Mouse (Mus musculus): ENCODE results near the gene Zbtb2. TPM values are rescaled to one million over a fixed set of nuclear protein-coding genes. Genes with fewer than 3 reads are reported as not detected.

Zbtb2 gene
- polyA plus RNA-seq, 1 experiment = 2.3 TPM

DNA sequence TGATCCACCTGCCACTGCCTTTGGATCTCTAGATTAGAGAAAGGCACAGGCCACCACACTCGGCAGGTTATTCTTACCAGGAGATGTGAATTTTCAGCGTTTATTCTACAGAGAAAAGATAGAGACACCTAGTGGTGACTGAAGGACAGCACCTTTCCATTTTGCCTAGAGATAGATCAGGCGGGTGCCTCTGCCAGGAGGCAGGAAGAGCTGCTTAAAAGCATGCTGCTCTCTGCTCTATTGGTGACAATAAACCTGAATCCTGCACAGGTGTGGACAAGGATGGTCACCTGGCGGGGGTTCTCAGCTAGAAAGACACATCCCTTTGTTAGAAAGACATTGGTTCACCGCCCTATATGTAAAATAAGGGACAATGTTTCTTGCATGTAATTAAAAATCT, 15.9 kb downstream of the Zbtb2 start:
- H3K4me1 ChIP-seq (ENCODE audit: control insufficient read depth, insufficient read depth, low read length) = no peaks in the 10 kb centered on the region
- TF ChIP-seq POLR2A (IDR thresholded peaks at IDR 0.05; ENCODE audit: control insufficient read depth, low read depth, low read length) (no peak), CTCF (IDR thresholded peaks at IDR 0.05; ENCODE audit: control insufficient read depth, insufficient read depth, insufficient replicate concordance, low read depth, low read length) (peak; percentile 14; the same call in 1 of the 2 replicates)
- H3K36me3 ChIP-seq (ENCODE audit: control insufficient read depth, insufficient read depth, low read length) = no peaks in the 10 kb centered on the region; the same call in 1 of the 2 replicates
- H3K4me3 ChIP-seq (ENCODE audit: control insufficient read depth, low read depth, low read length) = no peak overlapping the region
- H3K27me3 ChIP-seq (ENCODE audit: control insufficient read depth, insufficient read depth, low read length) = no peaks in the 10 kb centered on the region
- no peak overlapping the region for H3K27ac ChIP-seq (ENCODE audit: control insufficient read depth, insufficient read depth, low read depth, low read length)

DNA sequence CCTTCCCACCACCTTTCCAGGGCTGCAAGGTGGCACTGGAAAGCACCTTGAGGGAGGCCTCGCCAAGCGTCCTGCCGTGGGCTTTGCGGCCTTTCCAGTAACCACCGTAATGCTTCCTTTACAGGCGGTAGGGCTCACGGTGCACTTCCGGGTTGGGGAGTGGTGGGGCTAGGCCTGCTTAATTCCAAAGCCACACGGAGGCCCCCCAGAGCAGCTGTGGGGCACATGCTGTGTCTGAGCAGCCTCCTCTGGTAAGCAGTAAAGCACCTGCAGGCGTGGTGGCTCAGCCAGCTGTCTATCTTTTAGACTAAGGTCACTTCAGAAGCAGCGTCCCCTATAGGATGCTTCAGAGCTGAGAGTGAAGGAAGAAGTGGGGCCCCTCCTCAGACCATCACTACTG, 17.8 kb downstream of the Zbtb2 start:
- H3K27me3 ChIP-seq (ENCODE audit: control insufficient read depth, insufficient read depth, low read length) = no peaks in the 10 kb centered on the region
- TF ChIP-seq POLR2A (IDR thresholded peaks at IDR 0.05; ENCODE audit: control insufficient read depth, low read depth, low read length) = no peak
- H3K4me3 ChIP-seq (ENCODE audit: control insufficient read depth, low read depth, low read length) = no peak overlapping the region
- no peaks in the 10 kb centered on the region for H3K4me1 ChIP-seq (ENCODE audit: control insufficient read depth, insufficient read depth, low read length)
- no peak overlapping the region for H3K27ac ChIP-seq (ENCODE audit: control insufficient read depth, insufficient read depth, low read depth, low read length)
- no peaks in the 10 kb centered on the region; the same call in 1 of the 2 replicates for H3K36me3 ChIP-seq (ENCODE audit: control insufficient read depth, insufficient read depth, low read length)

GRCm38 (mm10) chr10:4364618-4365017, 23.3 kb downstream of the Zbtb2 start:
- no peak overlapping the region for H3K4me3 ChIP-seq (ENCODE audit: control insufficient read depth, low read depth, low read length)
- no peaks in the 10 kb centered on the region for H3K4me1 ChIP-seq (ENCODE audit: control insufficient read depth, insufficient read depth, low read length)
- no peak overlapping the region for H3K27ac ChIP-seq (ENCODE audit: control insufficient read depth, insufficient read depth, low read depth, low read length)
- H3K27me3 ChIP-seq (ENCODE audit: control insufficient read depth, insufficient read depth, low read length) = no peaks in the 10 kb centered on the region
- TF ChIP-seq POLR2A (IDR thresholded peaks at IDR 0.05; ENCODE audit: control insufficient read depth, low read depth, low read length) (no peak), CTCF (IDR thresholded peaks at IDR 0.05; ENCODE audit: control insufficient read depth, insufficient read depth, insufficient replicate concordance, low read depth, low read length) (no peak)
- no peaks in the 10 kb centered on the region for H3K36me3 ChIP-seq (ENCODE audit: control insufficient read depth, insufficient read depth, low read length)

DNA sequence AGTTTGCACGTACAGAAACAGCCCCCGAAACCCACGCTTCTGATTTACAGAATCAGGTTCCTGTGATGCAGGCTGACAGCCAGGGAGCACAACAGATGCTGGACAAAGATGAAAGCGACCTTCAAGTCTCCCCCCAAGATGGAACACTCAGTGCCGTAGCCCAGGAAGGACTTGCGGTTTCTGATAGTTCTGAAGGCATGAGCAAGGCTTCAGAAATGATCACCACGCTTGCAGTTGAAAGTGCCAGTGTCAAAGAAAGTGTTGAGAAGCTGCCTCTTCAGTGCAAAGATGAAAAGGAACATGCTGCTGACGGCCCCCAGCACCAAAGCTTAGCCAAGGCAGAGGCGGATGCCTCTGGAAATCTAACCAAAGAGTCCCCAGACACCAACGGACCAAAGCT, 30.5 kb downstream of the Zbtb2 start:
- Histone ChIP-seq H3K27ac (ENCODE audit: control insufficient read depth, insufficient read depth, low read depth, low read length) (0 out of 2 replicates have a peak overlapping the region, but pooled peaks have one; percentile 52), H3K4me3 (ENCODE audit: control insufficient read depth, low read depth, low read length) (no peak overlapping the region), H3K36me3 (ENCODE audit: control insufficient read depth, insufficient read depth, low read length) (no peaks in the 10 kb centered on the region), H3K27me3 (ENCODE audit: control insufficient read depth, insufficient read depth, low read length) (no peaks in the 10 kb centered on the region), H3K4me1 (ENCODE audit: control insufficient read depth, insufficient read depth, low read length) (peaks cover 4% of the 10 kb centered on the region; the same call in 1 of the 2 replicates)
- TF ChIP-seq POLR2A (IDR thresholded peaks at IDR 0.05; ENCODE audit: control insufficient read depth, low read depth, low read length) (no peak), CTCF (IDR thresholded peaks at IDR 0.05; ENCODE audit: control insufficient read depth, insufficient read depth, insufficient replicate concordance, low read depth, low read length) (no peak)

- no peak overlapping the region for H3K4me3 ChIP-seq (ENCODE audit: control insufficient read depth, low read depth, low read length)
- no peak for TF ChIP-seq POLR2A (IDR thresholded peaks at IDR 0.05; ENCODE audit: control insufficient read depth, low read depth, low read length)
- no peak for TF ChIP-seq CTCF (IDR thresholded peaks at IDR 0.05; ENCODE audit: control insufficient read depth, insufficient read depth, insufficient replicate concordance, low read depth, low read length)
- H3K27ac ChIP-seq (ENCODE audit: control insufficient read depth, insufficient read depth, low read depth, low read length) = no peak overlapping the region
- no peaks in the 10 kb centered on the region for H3K27me3 ChIP-seq (ENCODE audit: control insufficient read depth, insufficient read depth, low read length)
- H3K4me1 ChIP-seq (ENCODE audit: control insufficient read depth, insufficient read depth, low read length) = peaks cover 4% of the 10 kb centered on the region; the same call in 1 of the 2 replicates
- H3K36me3 ChIP-seq (ENCODE audit: control insufficient read depth, insufficient read depth, low read length) = no peaks in the 10 kb centered on the region
These were observed 31.3 kb downstream of the Zbtb2 start for GRCm38 (mm10) chr10:4356640-4357039.

DNA sequence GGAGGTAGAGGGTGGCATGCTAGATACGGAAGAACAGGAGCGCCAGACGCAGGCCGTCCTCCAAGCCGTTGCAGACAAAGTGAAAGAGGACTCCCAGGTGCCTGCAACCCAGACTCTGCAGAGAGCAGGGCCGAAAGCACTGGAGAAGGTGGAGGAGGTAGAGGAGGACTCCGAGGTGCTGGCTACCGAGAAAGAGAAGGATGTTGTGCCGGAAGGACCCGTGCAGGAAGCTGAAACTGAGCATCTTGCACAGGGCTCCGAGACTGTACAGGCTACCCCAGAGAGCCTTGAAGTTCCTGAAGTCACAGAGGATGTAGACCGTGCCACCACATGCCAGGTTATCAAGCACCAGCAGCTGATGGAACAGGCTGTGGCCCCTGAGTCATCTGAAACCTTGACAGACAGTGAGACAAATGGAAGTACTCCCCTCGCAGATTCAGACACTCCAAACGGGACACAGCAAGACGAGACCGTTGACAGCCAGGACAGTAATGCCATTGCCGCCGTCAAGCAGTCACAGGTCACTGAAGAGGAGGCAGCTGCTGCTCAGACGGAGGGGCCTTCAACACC, 31.9 kb downstream of the Zbtb2 start:
- Histone ChIP-seq H3K4me3 (ENCODE audit: control insufficient read depth, low read depth, low read length) (no peak overlapping the region), H3K27me3 (ENCODE audit: control insufficient read depth, insufficient read depth, low read length) (no peaks in the 10 kb centered on the region), H3K36me3 (ENCODE audit: control insufficient read depth, insufficient read depth, low read length) (no peaks in the 10 kb centered on the region), H3K4me1 (ENCODE audit: control insufficient read depth, insufficient read depth, low read length) (peaks cover 4% of the 10 kb centered on the region; the same call in 1 of the 2 replicates), H3K27ac (ENCODE audit: control insufficient read depth, insufficient read depth, low read depth, low read length) (no peak overlapping the region)
- no peak for TF ChIP-seq CTCF (IDR thresholded peaks at IDR 0.05; ENCODE audit: control insufficient read depth, insufficient read depth, insufficient replicate concordance, low read depth, low read length)

DNA sequence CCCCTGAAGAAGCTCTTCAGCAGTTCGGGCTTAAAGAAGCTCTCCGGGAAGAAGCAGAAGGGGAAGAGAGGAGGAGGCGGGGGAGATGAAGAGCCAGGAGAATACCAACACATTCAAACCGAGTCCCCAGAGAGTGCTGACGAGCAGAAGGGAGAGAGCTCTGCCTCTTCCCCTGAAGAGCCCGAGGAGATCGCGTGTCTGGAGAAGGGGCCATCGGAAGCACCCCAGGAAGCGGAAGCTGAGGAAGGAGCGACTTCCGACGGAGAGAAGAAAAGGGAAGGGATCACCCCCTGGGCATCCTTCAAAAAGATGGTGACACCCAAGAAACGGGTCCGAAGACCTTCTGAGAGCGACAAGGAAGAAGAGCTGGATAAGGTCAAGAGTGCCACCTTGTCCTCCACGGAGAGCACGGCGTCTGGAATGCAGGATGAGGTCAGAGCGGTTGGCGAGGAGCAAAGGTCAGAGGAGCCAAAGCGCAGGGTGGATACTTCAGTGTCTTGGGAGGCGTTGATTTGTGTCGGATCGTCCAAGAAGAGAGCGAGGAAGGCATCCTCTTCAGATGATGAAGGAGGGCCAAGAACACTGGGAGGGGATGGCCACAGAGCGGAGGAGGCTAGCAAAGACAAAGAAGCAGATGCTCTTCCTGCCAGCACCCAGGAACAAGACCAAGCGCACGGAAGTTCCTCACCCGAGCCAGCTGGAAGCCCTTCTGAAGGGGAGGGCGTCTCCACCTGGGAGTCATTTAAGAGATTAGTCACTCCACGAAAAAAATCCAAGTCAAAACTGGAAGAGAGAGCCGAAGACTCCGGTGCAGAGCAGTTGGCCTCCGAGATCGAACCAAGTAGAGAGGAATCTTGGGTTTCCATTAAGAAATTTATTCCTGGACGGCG, 33.3 kb downstream of the Zbtb2 start:
- no peaks in the 10 kb centered on the region for H3K36me3 ChIP-seq (ENCODE audit: control insufficient read depth, insufficient read depth, low read length)
- H3K4me3 ChIP-seq (ENCODE audit: control insufficient read depth, low read depth, low read length) = peak overlapping the region; percentile 33
- H3K27ac ChIP-seq (ENCODE audit: control insufficient read depth, insufficient read depth, low read depth, low read length) = no peak overlapping the region
- TF ChIP-seq POLR2A (IDR thresholded peaks at IDR 0.05; ENCODE audit: control insufficient read depth, low read depth, low read length) = no peak
- TF ChIP-seq CTCF (IDR thresholded peaks at IDR 0.05; ENCODE audit: control insufficient read depth, insufficient read depth, insufficient replicate concordance, low read depth, low read length) = no peak
- no peaks in the 10 kb centered on the region for H3K27me3 ChIP-seq (ENCODE audit: control insufficient read depth, insufficient read depth, low read length)
- H3K4me1 ChIP-seq (ENCODE audit: control insufficient read depth, insufficient read depth, low read length) = peaks cover 4% of the 10 kb centered on the region; the same call in 1 of the 2 replicates

Measured in testis, adult 2 months (tissue).